Mouse (Mus musculus) cortical plate, adult 2 months (tissue): ENCODE data around the gene Spire2.

Experiments
- CTCF ChIP-seq: fragments of 200-500 bp; IDR thresholded peaks from 2 replicates; pipeline ENCODE4 v1.5.1; 2011; ENCODE audit warnings: mild to moderate bottlenecking, control low read depth, low read length; ENCODE audit not compliant: insufficient read depth; ENCODE audit errors: extremely low read depth
- POLR2A ChIP-seq: fragments of 200-500 bp; IDR thresholded peaks from 2 replicates; pipeline ENCODE4 v1.6.1; 2011; ENCODE audit warnings: mild to moderate bottlenecking, low read length, control low read depth; ENCODE audit not compliant: insufficient read depth; ENCODE audit errors: extremely low read depth

DNA sequence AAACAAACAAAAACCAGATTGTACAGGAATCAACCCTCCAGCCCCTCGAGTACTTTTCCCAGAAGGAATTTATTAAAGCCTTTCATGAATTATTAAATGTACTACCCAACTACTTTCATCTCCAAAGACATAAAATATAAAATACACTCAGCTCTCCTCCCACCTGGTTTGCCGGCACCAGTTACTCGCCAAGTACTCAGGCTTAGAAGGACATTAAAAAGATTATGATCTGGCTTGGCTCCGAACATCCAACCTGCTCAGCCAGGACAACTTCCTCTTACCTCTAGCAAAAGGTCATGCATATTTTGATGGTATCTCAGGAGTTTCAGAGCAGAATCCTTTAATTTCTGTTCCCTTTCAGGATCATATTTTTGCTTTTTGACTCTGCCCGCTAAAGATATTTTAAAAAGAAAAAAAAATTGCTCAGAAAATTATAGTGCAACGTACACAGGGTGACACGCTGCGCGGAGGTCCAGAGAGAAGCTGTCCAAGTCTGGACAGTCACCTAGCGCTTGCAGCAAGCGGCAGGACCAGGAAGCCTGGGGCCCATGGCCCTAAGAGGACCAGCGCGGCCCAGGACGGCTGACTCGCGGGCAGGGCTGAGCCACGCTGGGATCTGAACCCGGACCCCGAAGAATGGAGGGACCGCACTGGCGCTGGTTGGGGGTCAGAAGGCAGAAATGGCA is 14.6 kb upstream of the Spire2 start:
- TF ChIP-seq CTCF (no peak), POLR2A (no peak)
